Mouse (Mus musculus): ENCODE results near the gene S100a2. TPM values are rescaled to one million over a fixed set of nuclear protein-coding genes. Genes with fewer than 3 reads are reported as not detected.

The S100a2 gene
- polyA plus RNA-seq, 1 experiment from 2014 or later = not detected

- H3K9ac ChIP-seq (replicated peaks) = no peak overlapping the region
- WGBS = 79% methylated on average over 5 of the region's 5 CpGs
- H3K27me3 ChIP-seq = no peaks in the 10 kb centered on the region; the same call in 1 of the 2 replicates
- H3K36me3 ChIP-seq = no peaks in the 10 kb centered on the region
- no peak overlapping the region for H3K4me3 ChIP-seq
- H3K4me2 ChIP-seq (replicated peaks) = no peak overlapping the region
- no peak overlapping the region for H3K27ac ChIP-seq (replicated peaks)
- no peaks in the 10 kb centered on the region for H3K9me3 ChIP-seq
- H3K4me1 ChIP-seq = peaks cover 14% of the 10 kb centered on the region
- no peak for ATAC-seq (ENCODE audit: low FRiP score, low read depth)
Observed at GRCm38 (mm10) chr3:90625496-90625895, 35.4 kb downstream of the S100a2 start.

GRCm38 (mm10) chr3:90626266-90627021 is 36.4 kb downstream of the S100a2 start:
- Histone ChIP-seq H3K4me2 (replicated peaks) (no peak overlapping the region), H3K9me3 (no peaks in the 10 kb centered on the region), H3K27me3 (no peaks in the 10 kb centered on the region; the same call in 1 of the 2 replicates), H3K4me1 (peaks cover 14% of the 10 kb centered on the region), H3K27ac (replicated peaks) (no peak overlapping the region), H3K9ac (replicated peaks) (no peak overlapping the region), H3K36me3 (no peaks in the 10 kb centered on the region), H3K4me3 (no peak overlapping the region)
- no peak for ATAC-seq (ENCODE audit: low FRiP score, low read depth)
- 79% methylated on average over 9 of the region's 9 CpGs for WGBS

GRCm38 (mm10) chr3:90627366-90627765 is 37.3 kb downstream of the S100a2 start:
- no peak for ATAC-seq (ENCODE audit: low FRiP score, low read depth)
- H3K9ac ChIP-seq (replicated peaks) = no peak overlapping the region
- 93% methylated on average over 5 of the region's 5 CpGs for WGBS
- no peaks in the 10 kb centered on the region for H3K9me3 ChIP-seq
- H3K4me1 ChIP-seq = peaks cover 14% of the 10 kb centered on the region
- no peak overlapping the region for H3K4me2 ChIP-seq (replicated peaks)
- H3K27ac ChIP-seq (replicated peaks) = no peak overlapping the region
- no peaks in the 10 kb centered on the region for H3K36me3 ChIP-seq
- H3K27me3 ChIP-seq = no peaks in the 10 kb centered on the region
- no peak overlapping the region for H3K4me3 ChIP-seq

DNA sequence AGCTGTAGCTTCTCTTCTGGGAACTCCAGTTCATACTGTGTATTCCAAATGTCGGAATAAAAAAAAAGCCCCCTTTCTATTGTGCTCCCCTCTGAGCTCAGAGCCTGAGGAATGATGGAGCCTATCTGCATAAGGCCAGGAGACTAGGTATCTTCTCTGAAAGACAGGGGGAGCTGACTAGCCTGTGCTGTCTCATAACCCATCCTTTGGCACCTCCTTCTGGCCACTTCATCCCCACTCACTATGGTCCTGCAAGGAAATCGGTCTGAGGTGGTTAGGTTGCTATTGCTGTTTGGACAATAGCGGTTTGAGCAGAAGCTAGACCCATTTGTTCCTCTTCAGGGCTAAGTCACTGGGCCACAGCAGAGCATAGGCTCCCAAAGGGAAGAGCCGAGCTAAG is 37.8 kb downstream of the S100a2 start:
- no peak overlapping the region for H3K27ac ChIP-seq (replicated peaks)
- no peaks in the 10 kb centered on the region for H3K27me3 ChIP-seq
- H3K9ac ChIP-seq (replicated peaks) = no peak overlapping the region
- no peak for ATAC-seq (ENCODE audit: low FRiP score, low read depth)
- peaks cover 14% of the 10 kb centered on the region for H3K4me1 ChIP-seq
- H3K36me3 ChIP-seq = no peaks in the 10 kb centered on the region
- no peak overlapping the region for H3K4me3 ChIP-seq
- H3K4me2 ChIP-seq (replicated peaks) = no peak overlapping the region
- 65% methylated on average over 4 of the region's 4 CpGs for WGBS
- no peaks in the 10 kb centered on the region for H3K9me3 ChIP-seq

GRCm38 (mm10) chr3:90629298-90629697 is 39.3 kb downstream of the S100a2 start:
- no peaks in the 10 kb centered on the region for H3K4me1 ChIP-seq
- no peaks in the 10 kb centered on the region for H3K9me3 ChIP-seq
- no peak overlapping the region for H3K27ac ChIP-seq (replicated peaks)
- no peaks in the 10 kb centered on the region for H3K36me3 ChIP-seq
- no peak overlapping the region for H3K9ac ChIP-seq (replicated peaks)
- no peak overlapping the region for H3K4me3 ChIP-seq
- H3K27me3 ChIP-seq = no peaks in the 10 kb centered on the region
- H3K4me2 ChIP-seq (replicated peaks) = no peak overlapping the region
- no peak for ATAC-seq (ENCODE audit: low FRiP score, low read depth)
- 80% methylated on average over 2 of the region's 2 CpGs for WGBS

GRCm38 (mm10) chr3:90631984-90632383 is 41.9 kb downstream of the S100a2 start:
- no peaks in the 10 kb centered on the region for H3K27me3 ChIP-seq
- no peaks in the 10 kb centered on the region for H3K4me1 ChIP-seq
- H3K9me3 ChIP-seq = no peaks in the 10 kb centered on the region
- no peak overlapping the region for H3K4me2 ChIP-seq (replicated peaks)
- no peak overlapping the region for H3K9ac ChIP-seq (replicated peaks)
- H3K36me3 ChIP-seq = no peaks in the 10 kb centered on the region
- ATAC-seq (ENCODE audit: low FRiP score, low read depth) = no peak
- WGBS = 84% methylated on average over 2 of the region's 2 CpGs
- no peak overlapping the region for H3K27ac ChIP-seq (replicated peaks)
- no peak overlapping the region for H3K4me3 ChIP-seq

- no peaks in the 10 kb centered on the region for H3K4me1 ChIP-seq
- H3K4me3 ChIP-seq = no peak overlapping the region
- no peak overlapping the region for H3K4me2 ChIP-seq (replicated peaks)
- no peak overlapping the region for H3K9ac ChIP-seq (replicated peaks)
- no peak for ATAC-seq (ENCODE audit: low FRiP score, low read depth)
- H3K9me3 ChIP-seq = no peaks in the 10 kb centered on the region
- no peak overlapping the region for H3K27ac ChIP-seq (replicated peaks)
- no peaks in the 10 kb centered on the region for H3K27me3 ChIP-seq
- no peaks in the 10 kb centered on the region for H3K36me3 ChIP-seq
- 80% methylated on average over 1 of the region's 1 CpGs for WGBS
Observed at GRCm38 (mm10) chr3:90638511-90639275, 48.6 kb downstream of the S100a2 start.

DNA sequence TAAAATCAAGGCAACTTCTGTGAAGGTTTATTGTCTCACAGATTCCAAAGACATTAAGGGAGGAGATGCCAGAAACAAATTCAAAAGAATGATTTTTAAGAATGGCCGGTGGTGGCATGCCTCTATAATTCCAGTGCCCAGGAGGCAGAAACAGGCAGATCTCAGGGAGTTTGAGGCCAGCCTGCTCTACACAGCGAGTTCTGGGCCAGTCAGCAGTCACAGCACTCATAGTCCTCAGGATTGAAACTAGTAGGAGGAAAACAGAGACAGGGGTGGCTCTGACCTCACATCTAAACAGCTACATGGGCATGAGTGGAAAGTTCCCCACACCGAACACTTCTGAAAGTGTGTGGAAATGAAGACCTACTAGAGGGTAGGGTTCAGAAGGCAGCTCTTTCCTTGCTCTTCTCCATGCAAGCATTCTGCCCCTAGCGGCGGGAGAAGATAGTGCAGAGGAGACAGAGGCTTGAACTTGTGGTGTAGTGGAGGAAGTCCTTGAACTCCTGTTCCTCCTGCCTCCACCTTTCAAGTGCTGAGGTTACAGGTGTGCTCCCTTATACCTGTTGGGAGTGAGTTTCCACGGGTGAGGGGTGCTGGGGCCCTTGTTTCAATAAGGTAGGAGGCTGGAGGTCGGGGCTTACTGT is 49.6 kb downstream of the S100a2 start:
- Histone ChIP-seq H3K4me3 (no peak overlapping the region), H3K9ac (replicated peaks) (no peak overlapping the region), H3K36me3 (no peaks in the 10 kb centered on the region), H3K27me3 (no peaks in the 10 kb centered on the region), H3K4me2 (replicated peaks) (no peak overlapping the region), H3K9me3 (no peaks in the 10 kb centered on the region), H3K4me1 (no peaks in the 10 kb centered on the region), H3K27ac (replicated peaks) (no peak overlapping the region)
- ATAC-seq (ENCODE audit: low FRiP score, low read depth) = no peak
- 57% methylated on average over 7 of the region's 7 CpGs for WGBS

- H3K4me3 ChIP-seq = no peak overlapping the region
- no peaks in the 10 kb centered on the region for H3K27me3 ChIP-seq
- H3K27ac ChIP-seq (replicated peaks) = no peak overlapping the region
- no peaks in the 10 kb centered on the region for H3K36me3 ChIP-seq
- no peaks in the 10 kb centered on the region for H3K4me1 ChIP-seq
- no peak overlapping the region for H3K9ac ChIP-seq (replicated peaks)
- ATAC-seq (ENCODE audit: low FRiP score, low read depth) = no peak
- WGBS = 86% methylated on average over 7 of the region's 7 CpGs
- H3K9me3 ChIP-seq = no peaks in the 10 kb centered on the region
- no peak overlapping the region for H3K4me2 ChIP-seq (replicated peaks)
Observed at GRCm38 (mm10) chr3:90640981-90641380, 50.9 kb downstream of the S100a2 start.

Other genes with a start within 250 kb of the S100a2 start
- 15.8 and 22.0 TPM in 2 replicates for gene Slc27a3, start 200.3 kb upstream of the S100a2 start, polyA plus RNA-seq (2016; fragmentation: Nextera tagmentation; extraction: Ambion mirVana)
- gene Ints3, start 156.6 kb upstream of the S100a2 start, polyA plus RNA-seq (2016; fragmentation: Nextera tagmentation; extraction: Ambion mirVana) = 42.4 and 44.3 TPM in 2 replicates
- 2.5 and 2.6 TPM in 2 replicates for gene Npr1, start 124.4 kb upstream of the S100a2 start, polyA plus RNA-seq (2016; fragmentation: Nextera tagmentation; extraction: Ambion mirVana)
- 319 and 328 TPM in 2 replicates for gene Ilf2, start 114.1 kb upstream of the S100a2 start, polyA plus RNA-seq (2016; fragmentation: Nextera tagmentation; extraction: Ambion mirVana)
- gene Snapin, start 99.2 kb upstream of the S100a2 start, polyA plus RNA-seq (2016; fragmentation: Nextera tagmentation; extraction: Ambion mirVana) = 78.4 and 79.8 TPM in 2 replicates
- gene Chtop, start 80.7 kb upstream of the S100a2 start, polyA plus RNA-seq (2016; fragmentation: Nextera tagmentation; extraction: Ambion mirVana) = 220 and 221 TPM in 2 replicates
- 4.5 and 6.4 TPM in 2 replicates for gene S100a1, start 75.9 kb upstream of the S100a2 start, polyA plus RNA-seq (2016; fragmentation: Nextera tagmentation; extraction: Ambion mirVana)
- 12.1 TPM in 2 replicates for gene S100a13, start 75.8 kb upstream of the S100a2 start, polyA plus RNA-seq (2016; fragmentation: Nextera tagmentation; extraction: Ambion mirVana)
- not detected in 2 replicates for gene S100a14, start 63.4 kb upstream of the S100a2 start, polyA plus RNA-seq (2016; fragmentation: Nextera tagmentation; extraction: Ambion mirVana)
- 33.5 and 41.9 TPM in 2 replicates for gene S100a16, start 53.0 kb upstream of the S100a2 start, polyA plus RNA-seq (2016; fragmentation: Nextera tagmentation; extraction: Ambion mirVana)
- not detected in 2 replicates for gene S100a3, start 29.7 kb upstream of the S100a2 start, polyA plus RNA-seq (2016; fragmentation: Nextera tagmentation; extraction: Ambion mirVana)
- gene Gm42674, start 11.7 kb downstream of the S100a2 start, polyA plus RNA-seq (2016; fragmentation: Nextera tagmentation; extraction: Ambion mirVana) = not detected in 2 replicates
- gene S100a4, start 13.5 kb downstream of the S100a2 start, polyA plus RNA-seq (2016; fragmentation: Nextera tagmentation; extraction: Ambion mirVana) = 1.4 and 1.7 TPM in 2 replicates
- gene S100a5, start 18.3 kb downstream of the S100a2 start, polyA plus RNA-seq (2016; fragmentation: Nextera tagmentation; extraction: Ambion mirVana) = not detected in 2 replicates
- gene S100a6, start 22.6 kb downstream of the S100a2 start, polyA plus RNA-seq (2016; fragmentation: Nextera tagmentation; extraction: Ambion mirVana) = 23.8 and 28.5 TPM in 2 replicates
- gene S100a7a, start 63.8 kb downstream of the S100a2 start, polyA plus RNA-seq (2016; fragmentation: Nextera tagmentation; extraction: Ambion mirVana) = 0.14 TPM in 1 of 2 replicates, not detected in the other
- 5.7 and 12.9 TPM in 2 replicates for gene S100a8, start 78.7 kb downstream of the S100a2 start, polyA plus RNA-seq (2016; fragmentation: Nextera tagmentation; extraction: Ambion mirVana)
- 4.1 and 7.5 TPM in 2 replicates for gene S100a9, start 105.5 kb downstream of the S100a2 start, polyA plus RNA-seq (2016; fragmentation: Nextera tagmentation; extraction: Ambion mirVana)
- not detected in 2 replicates for gene Pglyrp4, start 136.7 kb downstream of the S100a2 start, polyA plus RNA-seq (2016; fragmentation: Nextera tagmentation; extraction: Ambion mirVana)
- gene Gm5849, start 187.6 kb downstream of the S100a2 start, polyA plus RNA-seq (2016; fragmentation: Nextera tagmentation; extraction: Ambion mirVana) = not detected in 2 replicates

Data from midbrain, embryonic 12.5 days (tissue).